Mouse (Mus musculus) CD8-positive naive resting alpha-beta T cell, adult 2 months (primary cell): ENCODE data around the gene Rev1.
A peak's percentile ranks its signal among the peaks of the same experiment; 100 is the strongest.

Source experiments
- DNase-seq, 2 experiments: peaks; one replicate each; pipeline ENCODE4 v3.0.0; 2022; ENCODE audit warnings: low read depth in 2 of 2, low spot score in 2 of 2

Gene Rev1

GRCm38 (mm10) chr1:38129501-38130267 lies at the start of gene Rev1:
Gene Rev1, minus strand, starts transcription at chr1:38129801.
- DNase-seq, result peak; percentile 74 to 75

DNA sequence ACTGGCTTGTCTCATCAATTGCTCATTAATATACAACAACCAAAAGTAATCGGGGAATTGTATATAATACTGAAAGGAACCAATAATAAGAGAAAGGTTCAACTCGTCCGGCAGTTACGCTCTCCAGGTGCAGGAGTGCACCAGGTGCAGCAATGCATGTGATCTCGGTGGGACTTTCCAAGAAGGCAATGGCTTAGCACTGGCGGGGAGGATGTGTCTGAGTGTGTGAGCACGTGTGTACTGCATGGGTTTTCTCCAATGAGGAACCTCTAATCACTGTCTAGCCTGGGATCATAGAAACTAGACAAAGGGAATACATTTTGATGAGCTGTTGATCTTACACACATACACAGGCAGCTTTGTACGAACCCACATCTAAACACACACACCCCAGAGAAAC lies 49.3 kb upstream of the Rev1 start:
- DNase-seq, result no peak

DNA sequence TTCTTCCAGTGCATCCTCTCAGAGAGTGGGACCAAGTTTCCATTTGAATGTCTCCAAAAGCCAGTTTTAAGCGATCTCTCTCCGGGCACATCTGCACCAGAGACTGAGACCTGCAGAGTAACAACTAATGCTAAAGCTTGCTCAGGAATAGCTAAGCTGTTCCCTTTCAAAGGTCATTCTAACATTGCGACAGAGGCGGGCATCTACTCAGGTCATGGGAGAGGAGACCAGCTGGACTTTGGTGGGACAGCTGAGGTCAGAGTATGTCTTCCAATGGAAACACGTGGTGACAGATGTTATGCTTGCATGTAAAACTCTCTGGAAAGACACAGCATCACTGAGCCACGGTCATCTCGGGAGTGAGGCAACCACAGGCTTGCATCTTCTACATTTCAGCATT lies 46.5 kb upstream of the Rev1 start:
- DNase-seq, result no peak

- DNase-seq, result no peak
Observed at GRCm38 (mm10) chr1:38171874-38172273, 42.3 kb upstream of the Rev1 start.

GRCm38 (mm10) chr1:38165696-38166095 lies 36.1 kb upstream of the Rev1 start:
- DNase-seq, result no peak

GRCm38 (mm10) chr1:38150086-38150485 lies 20.5 kb upstream of the Rev1 start:
- DNase-seq, result no peak

- DNase-seq, result no peak
Observed at GRCm38 (mm10) chr1:38146008-38146407, 16.4 kb upstream of the Rev1 start.

DNA sequence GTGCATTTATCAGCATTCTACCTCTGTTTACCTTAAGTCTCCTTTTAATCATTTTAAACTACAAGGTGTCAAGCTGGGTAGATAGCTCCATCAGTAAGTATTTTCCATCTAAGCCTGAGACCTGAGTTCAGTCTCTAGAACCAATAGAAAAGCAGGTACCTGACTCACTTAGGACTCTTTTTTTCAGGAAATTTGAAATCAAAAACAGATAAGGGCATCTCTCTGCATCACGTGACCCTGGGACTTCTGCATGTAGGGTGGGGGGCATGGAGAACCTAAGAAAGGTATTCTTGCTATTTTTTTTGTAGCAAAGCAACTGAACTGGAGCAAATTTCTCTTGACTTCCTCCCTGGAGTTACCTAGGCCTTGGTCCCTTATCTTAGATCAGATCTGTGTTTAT lies 11.8 kb upstream of the Rev1 start:
- no peak for DNase-seq

GRCm38 (mm10) chr1:38140911-38141310 lies 11.3 kb upstream of the Rev1 start:
- DNase-seq, result no peak

DNA sequence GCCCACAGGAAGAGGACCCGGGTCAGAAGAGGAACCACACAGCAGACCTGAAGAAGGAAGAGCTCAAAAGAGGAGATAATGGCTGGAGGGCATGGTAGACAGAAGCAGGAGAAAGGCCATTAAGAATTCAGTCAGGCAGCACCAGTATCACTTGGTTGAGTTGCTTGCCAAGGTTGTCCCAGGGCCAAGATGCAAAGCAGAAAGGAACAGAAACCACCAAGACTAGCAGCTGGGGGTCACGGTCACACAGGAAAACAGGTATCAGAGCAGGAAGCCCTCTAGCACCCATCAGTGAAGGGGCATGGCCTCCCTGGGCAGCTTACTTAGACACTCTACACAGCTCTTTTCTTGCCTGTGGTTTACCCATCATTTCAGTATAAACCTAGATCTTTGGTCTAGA lies 9.8 kb upstream of the Rev1 start:
- no peak for DNase-seq

GRCm38 (mm10) chr1:38132942-38133341 lies 3.3 kb upstream of the Rev1 start:
- DNase-seq, result no peak

DNA sequence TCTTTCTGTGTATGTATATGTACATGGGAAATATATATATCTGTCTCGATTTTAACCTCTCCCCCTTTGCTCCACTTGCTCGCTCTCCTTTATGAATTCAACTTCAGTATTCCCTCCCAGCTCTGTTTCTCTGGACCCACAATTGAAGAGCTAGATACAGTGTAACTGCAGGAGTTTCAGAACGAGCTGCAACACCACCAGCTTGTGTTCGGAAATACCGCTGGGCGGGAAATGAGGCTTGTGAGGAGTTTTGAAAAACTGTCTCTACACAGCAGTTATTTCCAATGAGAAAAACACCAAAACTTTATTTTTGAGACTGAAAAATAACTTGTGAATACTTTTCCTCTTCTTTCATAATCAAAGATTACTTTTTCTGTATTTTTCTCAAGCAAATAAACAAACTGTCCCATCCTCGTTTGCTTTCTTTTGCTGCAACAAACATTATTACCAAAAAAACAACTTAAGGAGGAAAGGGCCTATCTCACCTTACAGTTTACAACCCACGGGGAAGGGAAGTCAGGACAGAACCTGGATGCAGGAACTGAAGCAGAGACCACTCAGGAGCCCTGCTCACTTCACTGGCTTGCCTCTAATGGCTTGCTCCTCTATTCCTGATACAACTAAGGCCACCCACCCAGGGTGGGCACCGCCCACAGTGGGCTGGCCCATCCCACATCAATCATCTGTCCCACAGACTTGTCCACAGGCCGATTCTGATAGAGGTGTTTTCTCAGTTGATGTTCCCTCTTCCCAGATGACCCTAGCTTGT lies 1.3 kb upstream of the Rev1 start:
- DNase-seq, result no peak

- DNase-seq, result peak; percentile 10 to 24
Observed at GRCm38 (mm10) chr1:38128919-38129436, 623 bp downstream of the Rev1 start.

DNA sequence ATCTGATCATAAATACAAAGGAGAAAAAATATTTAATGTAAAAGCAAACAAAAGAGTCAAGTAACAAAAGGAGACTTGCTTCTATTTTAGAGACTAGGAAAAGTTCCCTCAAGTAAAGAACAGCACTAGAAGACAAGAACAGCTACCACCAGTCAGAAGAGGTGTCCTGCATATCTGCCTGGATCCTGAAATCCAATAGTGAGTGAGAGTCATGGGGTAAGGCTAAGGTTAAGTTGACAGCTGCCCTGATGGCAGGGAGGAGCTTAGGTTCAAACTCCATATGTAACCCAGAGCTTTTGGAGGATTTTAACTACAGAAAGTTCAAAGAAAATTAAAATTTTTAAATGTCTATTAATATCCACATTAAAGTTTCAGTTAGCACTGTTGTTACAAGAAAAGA lies 2.6 kb downstream of the Rev1 start:
- DNase-seq, result no peak

DNA sequence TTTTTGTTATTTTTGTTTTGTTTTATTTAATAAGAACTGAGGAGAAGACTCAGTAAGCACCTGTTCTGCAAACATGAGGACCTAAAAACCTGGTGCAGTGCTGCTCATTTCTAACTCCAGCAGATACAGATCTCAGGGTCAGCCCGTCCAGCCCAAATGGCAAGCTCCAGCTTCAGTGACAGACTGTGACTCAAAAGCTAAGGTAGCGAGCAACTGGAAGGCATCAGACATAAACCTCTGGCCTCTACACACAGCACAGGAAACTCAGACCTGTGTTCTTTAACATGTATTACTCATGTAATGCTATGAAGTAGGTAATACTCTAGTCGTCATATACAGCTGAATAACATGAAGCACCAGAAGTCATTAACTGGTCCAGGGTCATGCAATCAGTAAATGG lies 3.2 kb downstream of the Rev1 start:
- no peak for DNase-seq

DNA sequence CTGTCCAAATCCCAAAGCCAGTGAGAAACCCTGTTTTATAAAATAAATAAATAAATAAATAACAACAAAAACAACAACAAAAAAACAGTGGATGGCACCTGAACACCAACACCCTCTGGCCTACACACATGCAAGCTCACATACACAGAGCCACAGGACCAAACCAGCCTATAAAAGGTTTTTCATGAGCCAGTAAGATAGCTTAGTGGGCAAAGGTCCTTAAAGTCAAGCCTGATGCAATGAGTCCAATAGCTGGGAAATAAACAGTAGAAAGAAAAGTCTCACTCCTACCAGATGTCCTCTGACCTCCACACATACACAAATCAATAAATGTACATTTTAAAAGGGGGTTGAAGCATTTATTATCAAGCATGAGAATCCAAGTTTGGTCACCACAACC lies 5.3 kb downstream of the Rev1 start:
- DNase-seq, result no peak

DNA sequence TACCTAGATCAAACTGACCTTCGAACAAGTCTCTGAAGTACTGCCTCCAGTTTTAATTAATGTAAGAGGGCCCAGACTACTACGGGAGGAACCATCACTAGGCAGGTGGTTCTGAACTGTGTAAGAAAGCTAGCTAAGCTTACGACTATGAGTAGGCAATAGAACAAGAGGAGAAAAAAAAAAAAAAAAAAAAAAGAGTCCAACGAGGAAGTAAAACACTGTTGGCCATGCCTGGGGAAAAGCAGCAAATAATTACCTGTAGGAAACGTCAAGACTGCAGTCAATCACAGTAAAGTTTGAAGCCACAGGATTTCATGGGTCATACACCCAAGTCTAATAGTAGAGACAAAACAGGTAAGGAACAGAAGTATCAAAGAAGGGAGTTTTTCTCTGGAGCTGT lies 8.7 kb downstream of the Rev1 start:
- DNase-seq, result no peak

- DNase-seq, result no peak
Observed at GRCm38 (mm10) chr1:38118624-38119023, 11.0 kb downstream of the Rev1 start.

DNA sequence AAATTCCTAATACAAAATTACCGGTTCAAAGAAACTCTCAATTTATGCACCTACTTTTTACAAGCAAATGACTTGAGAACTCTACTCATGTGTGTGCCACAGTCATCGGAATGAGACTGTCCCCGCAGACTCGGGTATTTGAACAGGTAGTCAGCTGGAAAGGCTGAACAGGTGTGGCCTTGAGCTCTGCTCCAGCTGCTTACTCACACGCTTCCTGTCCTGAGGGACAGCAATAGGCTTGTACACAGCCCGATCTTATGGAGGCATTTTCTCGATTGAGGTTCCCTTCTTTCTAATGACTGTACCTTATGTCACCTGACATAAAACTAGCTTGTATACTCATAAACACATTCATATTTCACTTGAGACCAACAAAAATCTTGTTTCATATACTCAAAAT lies 19.8 kb downstream of the Rev1 start:
- DNase-seq, result no peak

DNA sequence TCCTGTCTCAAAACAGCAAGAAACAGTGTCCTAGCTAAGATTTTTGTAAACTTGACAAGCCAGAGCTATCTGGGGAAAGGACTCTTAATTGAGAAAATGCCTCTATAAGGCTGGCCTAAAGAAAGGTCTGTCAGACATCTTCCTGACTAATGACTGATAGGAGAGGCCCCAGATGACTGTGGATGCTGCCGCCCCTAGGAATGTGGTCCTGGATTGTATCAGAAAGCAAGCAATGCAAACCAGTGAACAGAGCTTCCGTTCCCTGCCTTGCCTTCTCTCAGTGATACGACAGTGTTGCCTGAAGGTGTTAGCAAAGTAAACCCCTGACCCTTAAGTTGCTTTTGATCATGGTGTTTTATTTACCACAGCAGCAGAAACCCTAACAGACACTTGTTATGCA lies 25.8 kb downstream of the Rev1 start:
- DNase-seq, result no peak

DNA sequence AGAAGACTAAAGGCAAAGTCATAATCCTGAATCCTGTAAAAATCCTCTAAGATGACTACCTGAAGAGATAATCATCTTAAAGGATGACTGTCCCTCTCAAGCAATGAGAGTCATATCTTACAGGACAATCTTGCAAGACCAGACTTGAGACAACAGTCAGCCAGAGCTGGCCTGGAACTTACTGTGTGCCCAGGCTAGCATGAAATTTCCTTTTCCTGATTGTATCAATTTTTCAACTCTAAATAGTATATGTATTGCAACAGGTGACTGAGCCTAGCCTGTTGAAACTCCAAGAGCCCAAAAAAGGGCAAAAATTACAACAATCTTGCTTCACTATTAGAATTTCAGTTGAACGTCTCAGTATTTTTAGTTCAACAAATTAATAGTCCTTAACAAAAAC lies 26.4 kb downstream of the Rev1 start:
- no peak for DNase-seq

- DNase-seq, result no peak
Observed at GRCm38 (mm10) chr1:38081316-38081715, 48.3 kb downstream of the Rev1 start.
